Mouse (Mus musculus): ENCODE results near the gene Limd2. TPM values are rescaled to one million over a fixed set of nuclear protein-coding genes. Genes with fewer than 3 reads are reported as not detected.

Limd2 gene
- polyA plus RNA-seq, 1 experiment = 305 TPM

DNA sequence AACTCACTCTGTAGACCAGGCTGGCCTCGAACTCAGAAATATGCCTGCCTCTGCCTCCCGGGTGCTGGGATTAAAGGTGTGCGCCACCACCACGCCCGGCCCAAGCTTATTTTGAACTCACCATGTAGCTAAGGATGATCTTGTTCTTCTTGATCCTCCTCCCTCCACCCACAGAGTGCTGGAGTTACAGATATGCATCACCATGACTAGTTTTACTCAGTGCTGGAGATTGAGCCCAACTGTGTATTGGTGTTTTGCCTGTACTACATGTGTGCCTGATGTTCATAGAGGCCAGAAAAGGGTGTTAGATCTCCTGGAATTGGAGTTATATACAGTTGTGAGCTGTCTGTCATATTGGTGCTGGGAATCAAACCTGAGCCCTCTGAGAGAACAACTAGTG, 38.4 kb downstream of the Limd2 start:
- DNase-seq (ENCODE audit: low read depth in 1 of 2, low spot score in 2 of 2) = no peak
- Histone ChIP-seq H3K4me1 (ENCODE audit: control insufficient read depth, insufficient read depth, insufficient read length) (peaks cover 13% of the 10 kb centered on the region), H3K4me3 (ENCODE audit: extremely low read depth, insufficient read depth, insufficient read length) (no peak overlapping the region), H3K36me3 (ENCODE audit: control insufficient read depth, insufficient read depth, low read length) (peaks cover 25% of the 10 kb centered on the region), H3K27me3 (ENCODE audit: control insufficient read depth, insufficient read depth, low read length) (no peaks in the 10 kb centered on the region), H3K27ac (ENCODE audit: insufficient read depth, low read length) (peak overlapping the region; percentile 95)
- TF ChIP-seq POLR2A (IDR thresholded peaks at IDR 0.05; ENCODE audit: low read depth, low read length) = no peak
- TF ChIP-seq CTCF (IDR thresholded peaks at IDR 0.05; ENCODE audit: extremely low read depth, insufficient read depth, insufficient read length, insufficient replicate concordance) = no peak
- WGBS = 82% methylated on average over 5 of the region's 5 CpGs

DNA sequence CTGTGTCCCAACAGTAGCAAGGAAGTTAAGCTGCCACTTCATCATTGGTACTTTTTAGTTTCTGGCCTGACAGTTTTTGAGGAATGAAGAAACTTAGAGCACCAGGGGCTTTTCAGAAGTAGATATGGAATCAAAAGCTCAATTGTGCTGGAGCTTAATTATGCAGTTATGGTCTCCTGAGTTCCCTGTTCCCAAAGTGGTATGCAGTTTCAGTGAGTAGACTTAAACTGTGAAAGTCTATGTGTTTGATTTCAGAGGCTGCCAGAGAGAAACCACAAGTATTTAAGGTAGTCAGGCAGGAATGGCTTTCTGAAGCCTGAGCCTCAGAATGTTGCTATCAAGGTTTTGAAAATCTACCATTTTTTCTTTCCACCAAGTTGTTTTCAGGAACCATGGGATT, 49.0 kb downstream of the Limd2 start:
- Histone ChIP-seq H3K27ac (ENCODE audit: insufficient read depth, low read length) (no peak overlapping the region), H3K27me3 (ENCODE audit: control insufficient read depth, insufficient read depth, low read length) (no peaks in the 10 kb centered on the region), H3K4me3 (ENCODE audit: extremely low read depth, insufficient read depth, insufficient read length) (no peak overlapping the region), H3K4me1 (ENCODE audit: control insufficient read depth, insufficient read depth, insufficient read length) (peaks cover 2% of the 10 kb centered on the region; the same call in 1 of the 2 replicates), H3K36me3 (ENCODE audit: control insufficient read depth, insufficient read depth, low read length) (peaks cover 14% of the 10 kb centered on the region)
- no peak for DNase-seq (ENCODE audit: low read depth in 1 of 2, low spot score in 2 of 2)
- no peak for TF ChIP-seq POLR2A (IDR thresholded peaks at IDR 0.05; ENCODE audit: low read depth, low read length)
- no peak for TF ChIP-seq CTCF (IDR thresholded peaks at IDR 0.05; ENCODE audit: extremely low read depth, insufficient read depth, insufficient read length, insufficient replicate concordance)

Other genes with a start within 250 kb of the Limd2 start
- gene Cyb561, start 207.5 kb downstream of the Limd2 start, polyA plus RNA-seq (2012; rRNA removed) = 1.9 and 2.8 TPM in 2 replicates
- gene Ace, start 192.9 kb downstream of the Limd2 start, polyA plus RNA-seq (2012; rRNA removed) = 14.6 and 32.5 TPM in 2 replicates
- not detected in 2 replicates for gene Ace3, start 166.2 kb downstream of the Limd2 start, polyA plus RNA-seq (2012; rRNA removed)
- gene Kcnh6, start 152.7 kb downstream of the Limd2 start, polyA plus RNA-seq (2012; rRNA removed) = 0.35 and 0.56 TPM in 2 replicates
- gene Dcaf7, start 124.0 kb downstream of the Limd2 start, polyA plus RNA-seq (2012; rRNA removed) = 35.8 and 44.0 TPM in 2 replicates
- 6.1 and 7.6 TPM in 2 replicates for gene Taco1, start 94.8 kb downstream of the Limd2 start, polyA plus RNA-seq (2012; rRNA removed)
- gene Map3k3, start 76.2 kb downstream of the Limd2 start, polyA plus RNA-seq (2012; rRNA removed) = 34.1 and 37.1 TPM in 2 replicates
- 0.72 TPM in 1 of 2 replicates, not detected in the other for gene Gm10840, start within 50 bp of the Limd2 start, polyA plus RNA-seq (2012; rRNA removed)
- gene Strada, start 41.3 kb upstream of the Limd2 start, polyA plus RNA-seq (2012; rRNA removed) = 32.6 and 36.7 TPM in 2 replicates
- gene Ccdc47, start 55.5 kb upstream of the Limd2 start, polyA plus RNA-seq (2012; rRNA removed) = 7.0 and 7.3 TPM in 2 replicates
- 7.1 and 7.4 TPM in 2 replicates for gene Ddx42, start 56.1 kb upstream of the Limd2 start, polyA plus RNA-seq (2012; rRNA removed)
- 12.2 and 14.4 TPM in 2 replicates for gene Ftsj3, start 95.2 kb upstream of the Limd2 start, polyA plus RNA-seq (2012; rRNA removed)
- 18.6 and 18.9 TPM in 2 replicates for gene Psmc5, start 95.3 kb upstream of the Limd2 start, polyA plus RNA-seq (2012; rRNA removed)
- gene Smarcd2, start 112.1 kb upstream of the Limd2 start, polyA plus RNA-seq (2012; rRNA removed) = 120 and 146 TPM in 2 replicates
- gene Tcam1, start 115.8 kb upstream of the Limd2 start, polyA plus RNA-seq (2012; rRNA removed) = 0.11 and 0.14 TPM in 2 replicates
- gene Gh, start 141.0 kb upstream of the Limd2 start, polyA plus RNA-seq (2012; rRNA removed) = 4.7 and 5.4 TPM in 2 replicates
- 556 and 588 TPM in 2 replicates for gene Cd79b, start 153.9 kb upstream of the Limd2 start, polyA plus RNA-seq (2012; rRNA removed)
- 6.1 and 6.5 TPM in 2 replicates for gene Scn4a, start 192.4 kb upstream of the Limd2 start, polyA plus RNA-seq (2012; rRNA removed)
- 0.55 and 0.82 TPM in 2 replicates for gene Prr29, start 204.6 kb upstream of the Limd2 start, polyA plus RNA-seq (2012; rRNA removed)
- gene Icam2, start 227.2 kb upstream of the Limd2 start, polyA plus RNA-seq (2012; rRNA removed) = 82.6 and 93.8 TPM in 2 replicates